Mouse (Mus musculus) midbrain, embryonic 13.5 days (tissue): ENCODE data around the gene Kif19a. TPM values are rescaled to one million over a fixed set of nuclear protein-coding genes. Genes with fewer than 3 reads are reported as not detected.

Experiments used
- ATAC-seq: fragments of 200-750 bp; cut with Nextera tagmentation; 2 replicates; pipeline ENCODE4 v1.8.0; 2017; ENCODE audit warnings: mild to moderate bottlenecking, moderate TSS enrichment, moderate library complexity
- H3K27ac ChIP-seq: fragments of 300-500 bp; sonication (generic); 2 replicates; pipeline ENCODE4 v1.5.1; 2015; ENCODE audit warnings: inconsistent platforms, mild to moderate bottlenecking, moderate library complexity
- H3K27me3 ChIP-seq: fragments of 300-500 bp; sonication (generic); 2 replicates; pipeline ENCODE4 v1.6.1; 2015; ENCODE audit warnings: mild to moderate bottlenecking, inconsistent platforms
- H3K36me3 ChIP-seq: fragments of 300-500 bp; sonication (generic); 2 replicates; pipeline ENCODE4 v1.6.1; 2015; ENCODE audit warnings: mild to moderate bottlenecking, inconsistent platforms
- H3K4me1 ChIP-seq: fragments of 300-500 bp; sonication (generic); replicated peaks from 2 replicates; pipeline ENCODE4 v1.6.1; 2015; ENCODE audit warnings: inconsistent platforms
- H3K4me2 ChIP-seq: fragments of 300-500 bp; sonication (generic); replicated peaks from 2 replicates; pipeline ENCODE4 v1.6.1; 2015; ENCODE audit warnings: moderate library complexity, mild to moderate bottlenecking, inconsistent platforms
- H3K4me3 ChIP-seq: fragments of 300-500 bp; sonication (generic); replicated peaks from 2 replicates; pipeline ENCODE4 v1.5.1; 2015; ENCODE audit warnings: mild to moderate bottlenecking, inconsistent platforms
- H3K9ac ChIP-seq: fragments of 300-500 bp; sonication (generic); replicated peaks from 2 replicates; pipeline ENCODE4 v1.6.1; 2015; ENCODE audit warnings: mild to moderate bottlenecking, inconsistent platforms
- H3K9me3 ChIP-seq: fragments of 300-500 bp; sonication (generic); 2 replicates; pipeline ENCODE4 v1.6.1; 2016; ENCODE audit warnings: mild to moderate bottlenecking, inconsistent platforms
- WGBS: fragments of 180-500 bp; shearing (Covaris S2); methylation state at CpG from one replicate; pipeline ENCODE4 v1.1.7; 2015; 5-methylcytosine and 5-hydroxymethylcytosine counted together
- polyA plus RNA-seq: library from polyadenylated mRNA; unstranded; fragments of >200 nt; fragmentation: Nextera tagmentation; extraction: Ambion mirVana; gene quantifications from 2 replicates; pipeline ENCODE4 v1.2.1, GENCODE M21; 2015

The Kif19a gene
- polyA plus RNA-seq, 1 experiment from 2014 or later, result 1.2 TPM

GRCm38 (mm10) chr11:114814873-114815592 is 49.8 kb downstream of the Kif19a start:
- no peaks in the 10 kb centered on the region for H3K27me3 ChIP-seq
- peaks cover 15% of the 10 kb centered on the region for H3K4me1 ChIP-seq
- no peak overlapping the region for H3K27ac ChIP-seq
- H3K9me3 ChIP-seq, result no peaks in the 10 kb centered on the region
- H3K9ac ChIP-seq, result no peak overlapping the region
- H3K4me2 ChIP-seq, result no peak overlapping the region
- WGBS, result 78% methylated on average over 11 of the region's 11 CpGs
- H3K4me3 ChIP-seq, result no peak overlapping the region
- no peak for ATAC-seq
- no peaks in the 10 kb centered on the region for H3K36me3 ChIP-seq

- ATAC-seq, result no peak
- Histone ChIP-seq H3K4me2 (no peak overlapping the region), H3K4me3 (no peak overlapping the region), H3K9ac (no peak overlapping the region), H3K36me3 (no peaks in the 10 kb centered on the region), H3K4me1 (peaks cover 12% of the 10 kb centered on the region), H3K9me3 (no peaks in the 10 kb centered on the region), H3K27me3 (no peaks in the 10 kb centered on the region), H3K27ac (no peak overlapping the region)
- 92% methylated on average over 4 of the region's 4 CpGs for WGBS
These were observed 51.7 kb downstream of the Kif19a start for GRCm38 (mm10) chr11:114816934-114817333.

GRCm38 (mm10) chr11:114818185-114818584 is 53.0 kb downstream of the Kif19a start:
- H3K4me1 ChIP-seq, result peaks cover 17% of the 10 kb centered on the region
- H3K27me3 ChIP-seq, result peaks cover 4% of the 10 kb centered on the region; the same call in 1 of the 2 replicates
- no peak overlapping the region for H3K4me3 ChIP-seq
- H3K9me3 ChIP-seq, result no peaks in the 10 kb centered on the region
- no peak overlapping the region for H3K9ac ChIP-seq
- H3K36me3 ChIP-seq, result no peaks in the 10 kb centered on the region
- ATAC-seq, result no peak
- H3K4me2 ChIP-seq, result no peak overlapping the region
- WGBS, result 96% methylated on average over 7 of the region's 7 CpGs
- H3K27ac ChIP-seq, result no peak overlapping the region

- H3K4me1 ChIP-seq, result peaks cover 26% of the 10 kb centered on the region
- no peak for ATAC-seq
- H3K4me3 ChIP-seq, result no peak overlapping the region
- H3K27ac ChIP-seq, result no peak overlapping the region
- H3K9me3 ChIP-seq, result no peaks in the 10 kb centered on the region
- WGBS, result 18% methylated on average over 2 of the region's 2 CpGs
- peaks cover 4% of the 10 kb centered on the region; the same call in 1 of the 2 replicates for H3K27me3 ChIP-seq
- H3K4me2 ChIP-seq, result no peak overlapping the region
- H3K36me3 ChIP-seq, result no peaks in the 10 kb centered on the region
- no peak overlapping the region for H3K9ac ChIP-seq
These were observed 53.9 kb downstream of the Kif19a start for GRCm38 (mm10) chr11:114819110-114819509.

GRCm38 (mm10) chr11:114820444-114820843 is 55.3 kb downstream of the Kif19a start:
- 38% methylated on average over 3 of the region's 3 CpGs for WGBS
- no peak overlapping the region for H3K4me3 ChIP-seq
- no peak for ATAC-seq

GRCm38 (mm10) chr11:114821325-114821724 is 56.1 kb downstream of the Kif19a start:
- Histone ChIP-seq H3K9me3 (no peaks in the 10 kb centered on the region), H3K27me3 (peaks cover 8% of the 10 kb centered on the region), H3K4me3 (no peak overlapping the region), H3K36me3 (no peaks in the 10 kb centered on the region), H3K4me2 (no peak overlapping the region), H3K4me1 (peaks cover 28% of the 10 kb centered on the region), H3K27ac (no peak overlapping the region), H3K9ac (no peak overlapping the region)
- WGBS, result 68% methylated on average over 1 of the region's 1 CpGs
- ATAC-seq, result no peak

More at GRCm38 (mm10) chr11:114820444-114820843, 55.3 kb downstream of the Kif19a start:
- Histone ChIP-seq H3K27ac (no peak overlapping the region), H3K4me2 (no peak overlapping the region), H3K4me1 (peaks cover 28% of the 10 kb centered on the region), H3K27me3 (peaks cover 8% of the 10 kb centered on the region), H3K9me3 (no peaks in the 10 kb centered on the region), H3K9ac (no peak overlapping the region), H3K36me3 (no peaks in the 10 kb centered on the region)

- H3K27ac ChIP-seq, result no peak overlapping the region
- no peak overlapping the region for H3K9ac ChIP-seq
- no peaks in the 10 kb centered on the region for H3K9me3 ChIP-seq
- no peaks in the 10 kb centered on the region for H3K36me3 ChIP-seq
- peaks cover 28% of the 10 kb centered on the region for H3K4me1 ChIP-seq
- H3K4me2 ChIP-seq, result no peak overlapping the region
- no peak for ATAC-seq
- peaks cover 8% of the 10 kb centered on the region for H3K27me3 ChIP-seq
- no peak overlapping the region for H3K4me3 ChIP-seq
- 61% methylated on average over 12 of the region's 12 CpGs for WGBS
These were observed 57.5 kb downstream of the Kif19a start for GRCm38 (mm10) chr11:114822727-114823126.

- no peak overlapping the region for H3K27ac ChIP-seq
- WGBS, result under 1% methylated on average over 11 of the region's 11 CpGs
- no peaks in the 10 kb centered on the region for H3K9me3 ChIP-seq
- ATAC-seq, result peak; percentile 43; the same call in 1 of the 2 replicates
- no peak overlapping the region for H3K4me3 ChIP-seq
- no peak overlapping the region for H3K9ac ChIP-seq
- H3K27me3 ChIP-seq, result peaks cover 8% of the 10 kb centered on the region
- no peak overlapping the region for H3K4me2 ChIP-seq
- no peaks in the 10 kb centered on the region for H3K36me3 ChIP-seq
- H3K4me1 ChIP-seq, result peaks cover 28% of the 10 kb centered on the region
These were observed 58.1 kb downstream of the Kif19a start for GRCm38 (mm10) chr11:114823199-114823725.

GRCm38 (mm10) chr11:114826686-114827085 is 61.5 kb downstream of the Kif19a start:
- Histone ChIP-seq H3K27me3 (peaks cover 8% of the 10 kb centered on the region), H3K27ac (no peak overlapping the region), H3K4me1 (peaks cover 36% of the 10 kb centered on the region), H3K9ac (no peak overlapping the region), H3K4me3 (no peak overlapping the region), H3K4me2 (no peak overlapping the region), H3K36me3 (no peaks in the 10 kb centered on the region), H3K9me3 (no peaks in the 10 kb centered on the region)
- 64% methylated on average over 5 of the region's 5 CpGs for whole genome bisulfite sequencing
- ATAC-seq, result no peak

GRCm38 (mm10) chr11:114829499-114830432 is 64.6 kb downstream of the Kif19a start:
- H3K27ac ChIP-seq, result no peak overlapping the region
- H3K36me3 ChIP-seq, result no peaks in the 10 kb centered on the region
- 6% methylated on average over 24 of the region's 24 CpGs for WGBS
- H3K4me1 ChIP-seq, result peaks cover 24% of the 10 kb centered on the region
- no peaks in the 10 kb centered on the region for H3K27me3 ChIP-seq
- no peaks in the 10 kb centered on the region for H3K9me3 ChIP-seq
- peak overlapping the region; percentile 48 for H3K4me2 ChIP-seq
- peak overlapping the region; percentile 13 for H3K4me3 ChIP-seq
- peak overlapping the region; percentile 29; the same call in 1 of the 2 replicates for H3K9ac ChIP-seq
- peak; percentile 65 for ATAC-seq

- H3K36me3 ChIP-seq, result no peaks in the 10 kb centered on the region
- no peaks in the 10 kb centered on the region for H3K9me3 ChIP-seq
- 0 out of 2 replicates have a peak, but pooled peaks have one; percentile 9 for ATAC-seq
- H3K4me2 ChIP-seq, result peak overlapping the region; percentile 48
- no peaks in the 10 kb centered on the region for H3K27me3 ChIP-seq
- H3K4me3 ChIP-seq, result no peak overlapping the region
- no peak overlapping the region for H3K27ac ChIP-seq
- peaks cover 24% of the 10 kb centered on the region for H3K4me1 ChIP-seq
- 0 out of 2 replicates have a peak overlapping the region, but pooled peaks have one; percentile 29 for H3K9ac ChIP-seq
- 19% methylated on average over 8 of the region's 8 CpGs for WGBS
These were observed 65.2 kb downstream of the Kif19a start for GRCm38 (mm10) chr11:114830433-114830773.

- Histone ChIP-seq H3K4me2 (no peak overlapping the region), H3K4me1 (peaks cover 24% of the 10 kb centered on the region), H3K27ac (no peak overlapping the region), H3K9ac (no peak overlapping the region), H3K36me3 (no peaks in the 10 kb centered on the region), H3K4me3 (no peak overlapping the region), H3K9me3 (no peaks in the 10 kb centered on the region; the same call in 1 of the 2 replicates), H3K27me3 (no peaks in the 10 kb centered on the region)
- ATAC-seq, result no peak
- 48% methylated on average over 5 of the region's 5 CpGs for WGBS
These were observed 68.0 kb downstream of the Kif19a start for GRCm38 (mm10) chr11:114833166-114833565.
